Mouse (Mus musculus): ENCODE data around the gene Pgs1.

The Pgs1 gene

DNA sequence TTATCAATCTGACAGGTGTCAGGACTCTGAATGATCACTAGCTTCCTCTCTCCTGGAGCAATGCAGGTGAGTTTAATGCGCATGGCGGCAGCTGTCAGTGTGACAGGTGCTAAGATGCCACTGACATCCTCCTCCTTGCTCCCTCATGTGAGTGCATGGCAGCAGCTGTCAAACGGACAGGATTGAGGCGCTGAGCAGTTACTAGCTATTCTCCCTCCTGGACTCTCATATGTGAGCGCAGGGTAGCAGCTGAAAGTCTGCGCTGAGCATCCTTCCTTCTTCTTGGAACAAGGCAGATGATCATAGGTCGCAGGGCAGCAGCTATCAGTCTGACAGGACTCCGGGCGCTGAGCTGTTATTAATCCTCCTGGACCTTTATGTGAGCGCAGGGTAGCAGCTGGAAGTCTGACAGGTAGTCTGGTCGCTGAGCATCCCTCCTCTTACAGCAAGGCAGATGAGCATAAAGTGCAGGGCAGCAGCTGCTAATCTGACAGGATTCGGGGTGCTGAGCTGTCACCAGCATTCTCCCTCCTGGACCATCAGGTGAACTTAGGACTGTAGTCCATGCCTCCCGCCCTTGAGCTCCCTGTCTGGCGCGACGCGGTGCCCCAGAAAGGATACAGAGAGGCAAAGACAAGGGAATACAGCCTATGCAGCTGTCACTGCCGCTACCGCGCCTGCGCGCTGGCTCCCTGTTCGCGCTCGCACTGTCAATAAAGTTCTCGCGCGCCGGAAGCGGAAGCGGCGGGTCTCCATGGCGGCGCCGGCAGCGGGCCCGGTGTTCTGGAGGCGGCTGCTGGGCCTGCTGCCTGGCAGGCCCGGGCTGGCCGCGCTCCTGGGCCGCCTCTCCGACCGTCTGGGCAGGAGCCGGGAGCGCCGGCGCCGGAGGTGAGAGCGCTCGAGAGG is at the start of gene Pgs1:
Gene Pgs1 (plus strand): TSS at position 167 of the 906 bp plus-strand sequence.
- peak; percentile 87 for DNase-seq

GRCm38 (mm10) chr11:117939004-117939730 is 46.9 kb upstream of the Pgs1 start:
- DNase-seq = no peak

- DNase-seq = peak; percentile 35
These were observed 46.3 kb upstream of the Pgs1 start for GRCm38 (mm10) chr11:117939741-117940285.

GRCm38 (mm10) chr11:117940881-117941280 is 45.2 kb upstream of the Pgs1 start:
- DNase-seq = no peak

DNA sequence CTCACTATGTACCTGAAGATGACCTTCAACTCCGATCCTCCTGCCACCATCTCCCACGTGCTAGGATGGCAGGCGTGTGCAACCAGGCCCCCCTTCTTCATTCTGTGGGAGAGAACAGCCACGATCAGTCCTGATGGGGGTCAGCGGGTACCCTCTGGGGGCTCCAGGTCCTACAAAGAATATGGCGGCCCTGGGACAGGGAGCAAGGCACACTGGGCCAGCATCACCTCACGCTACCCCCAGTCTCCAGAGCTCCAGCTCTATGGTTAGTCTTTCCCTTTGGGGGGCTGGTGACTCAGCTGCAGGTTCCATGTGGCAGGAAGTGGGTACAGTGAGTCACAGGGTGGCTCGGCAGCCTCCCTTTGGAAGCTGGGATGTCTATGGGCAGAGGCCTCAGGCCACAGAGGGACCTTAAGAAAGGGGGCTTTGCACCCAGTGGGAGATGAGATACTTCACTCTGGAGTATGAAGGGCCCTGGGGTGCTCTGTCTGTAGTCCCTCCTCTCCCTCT is 44.7 kb upstream of the Pgs1 start:
- DNase-seq = no peak

DNA sequence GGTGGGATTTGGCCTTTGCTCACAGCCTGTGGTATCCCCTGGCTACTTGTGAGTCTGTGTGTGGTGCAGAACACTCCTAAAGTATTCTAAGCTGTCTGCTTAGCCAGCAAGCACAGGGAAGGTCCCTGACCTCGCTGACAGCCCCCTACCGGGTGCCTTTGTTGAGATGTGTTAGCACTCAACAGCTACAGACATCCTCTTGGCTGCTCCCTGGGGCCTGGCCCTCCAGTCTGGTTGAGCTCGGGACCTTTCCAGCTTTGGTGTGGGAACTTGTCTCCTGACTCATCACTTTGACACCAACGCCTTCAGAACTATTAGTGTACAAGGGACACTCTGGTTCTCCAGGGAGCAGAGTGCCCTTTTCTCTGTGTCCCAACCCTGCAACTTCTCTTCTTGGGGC is 44.2 kb upstream of the Pgs1 start:
- DNase-seq = no peak

GRCm38 (mm10) chr11:117946195-117946979 is 39.7 kb upstream of the Pgs1 start:
- no peak for DNase-seq

- no peak for DNase-seq
These were observed 39.1 kb upstream of the Pgs1 start for GRCm38 (mm10) chr11:117946996-117947419.

DNA sequence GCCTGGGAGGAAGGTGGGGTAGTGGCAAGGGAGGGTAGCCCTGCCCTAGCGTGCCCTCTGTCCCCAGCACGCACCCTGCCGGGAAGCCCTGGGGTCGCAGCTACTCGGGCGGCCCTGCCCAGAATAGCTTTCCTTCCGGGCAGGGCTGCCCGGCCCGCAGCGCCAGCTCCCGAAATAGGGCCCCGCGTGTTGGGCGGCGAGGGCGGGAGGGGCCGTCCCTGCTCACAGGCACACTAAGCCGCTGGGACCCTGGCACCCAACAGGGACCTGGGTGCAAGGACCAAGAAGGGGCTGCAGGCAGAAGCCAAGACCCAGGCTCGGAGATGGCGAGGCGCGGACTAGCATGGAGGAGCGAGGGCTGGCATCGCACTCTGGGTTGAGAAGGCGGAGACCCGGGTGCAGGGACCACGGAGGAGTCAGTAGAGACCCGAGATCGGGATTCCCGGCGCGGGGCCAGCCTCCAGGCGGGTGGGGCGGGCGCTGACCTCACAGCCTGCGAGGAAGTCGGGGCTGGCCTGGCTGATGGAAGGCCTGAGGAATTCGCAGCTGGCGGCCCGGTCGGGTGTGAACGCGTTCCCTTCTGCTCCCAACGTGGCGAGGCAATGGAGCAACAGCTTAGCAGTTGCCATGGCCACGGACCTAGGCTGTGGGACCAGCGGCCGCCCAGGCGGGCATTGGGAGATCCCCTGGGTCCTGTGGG is 36.5 kb upstream of the Pgs1 start:
- DNase-seq = peak; percentile 71

- no peak for DNase-seq
These were observed 34.7 kb upstream of the Pgs1 start for GRCm38 (mm10) chr11:117951391-117951790.

DNA sequence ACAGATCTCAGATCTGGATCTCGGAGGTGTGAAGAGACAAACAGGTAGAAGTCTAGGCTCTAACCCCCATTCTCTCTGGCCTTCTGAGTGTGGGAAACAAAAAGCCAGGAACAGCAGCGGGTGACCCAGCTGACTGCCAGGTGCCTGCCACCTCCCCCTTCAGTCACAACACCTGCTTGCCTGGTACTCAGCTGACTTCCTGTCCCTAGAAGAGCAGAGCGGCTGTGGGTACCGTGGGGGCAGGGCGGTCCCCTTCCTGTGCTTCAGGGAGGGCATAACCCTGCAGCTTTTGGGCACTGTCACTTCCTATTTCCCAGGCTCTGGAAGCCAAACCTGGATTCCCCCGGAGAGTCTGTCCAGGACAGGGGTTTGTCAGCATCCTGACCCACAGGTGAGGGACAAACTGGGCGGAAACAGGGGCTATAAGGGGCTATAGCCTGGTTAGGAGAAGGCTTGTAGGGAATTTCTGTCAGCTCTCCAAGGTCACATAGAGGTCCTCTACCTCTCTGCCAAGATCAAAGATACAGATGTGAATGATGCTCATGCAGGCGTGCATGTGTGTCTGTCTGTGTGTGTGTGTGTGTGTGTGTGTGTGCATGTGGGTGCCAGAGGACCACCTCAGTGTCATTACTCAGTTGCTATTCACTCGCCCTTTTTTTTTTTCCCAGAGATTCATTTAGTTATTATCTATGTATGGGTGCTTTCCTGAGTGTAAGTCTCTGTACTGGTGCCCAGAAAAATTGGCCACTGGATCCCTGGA is 33.7 kb upstream of the Pgs1 start:
- peak; percentile 60 for DNase-seq

DNA sequence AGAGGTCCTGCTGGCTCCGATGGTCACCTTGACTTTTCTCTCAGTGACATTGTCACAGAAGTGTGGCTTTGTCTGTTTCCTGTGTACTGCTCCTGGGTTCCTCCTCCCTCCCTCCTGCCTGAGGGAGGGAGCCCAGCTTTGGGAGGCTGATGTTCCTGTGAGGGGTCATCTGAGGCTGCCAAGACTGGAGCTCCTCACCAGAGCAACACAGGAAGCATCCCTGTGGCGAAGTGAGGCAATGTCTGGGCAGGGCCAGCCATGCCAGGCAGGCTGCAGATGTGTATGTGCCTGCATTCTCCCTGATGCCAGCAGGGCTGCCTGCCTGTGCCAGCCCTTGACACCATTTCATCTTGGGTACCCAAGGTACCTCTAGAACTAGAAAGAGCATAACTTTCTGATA is 32.0 kb upstream of the Pgs1 start:
- no peak for DNase-seq

DNA sequence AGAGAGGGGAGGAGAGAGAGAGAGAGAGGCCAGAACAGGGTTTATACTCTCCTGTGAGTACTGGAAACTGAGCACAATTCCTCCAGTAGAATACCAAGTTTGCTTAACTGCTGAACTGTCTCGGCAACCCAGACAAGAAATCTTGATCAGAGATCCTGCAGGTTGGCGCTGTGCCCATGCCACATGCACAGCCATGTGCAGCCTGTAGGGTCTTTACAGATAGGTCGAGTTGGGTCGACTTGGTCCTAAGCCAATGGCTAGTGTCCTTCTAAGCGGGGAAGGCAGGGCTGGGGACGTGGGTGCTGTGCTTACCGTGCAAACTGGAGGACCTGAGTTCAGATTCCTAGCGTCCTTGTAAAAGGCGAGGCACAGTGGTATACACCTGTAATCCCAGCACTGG is 31.3 kb upstream of the Pgs1 start:
- no peak for DNase-seq

- peak; percentile 63 for DNase-seq
These were observed 30.5 kb upstream of the Pgs1 start for GRCm38 (mm10) chr11:117955621-117956020.

DNA sequence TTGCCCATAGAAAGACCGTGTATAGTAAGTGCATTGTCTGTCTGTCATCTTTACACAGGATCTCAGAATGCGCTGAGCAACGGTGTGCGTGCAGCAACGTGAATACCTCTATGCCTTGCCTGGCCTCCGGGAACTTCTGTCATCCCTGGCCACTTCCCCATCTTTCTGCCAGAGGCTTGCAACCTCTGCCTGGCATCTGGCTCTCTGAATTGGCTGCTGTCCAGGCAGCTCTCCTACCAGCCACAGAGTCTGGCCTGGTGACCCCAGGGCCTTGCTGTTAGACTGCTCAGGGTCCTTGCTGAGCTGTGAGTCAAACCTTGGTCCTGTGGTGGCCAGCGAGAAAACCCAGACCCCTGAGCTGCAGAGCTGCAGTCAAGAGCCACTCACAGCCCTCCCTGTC is 27.9 kb upstream of the Pgs1 start:
- no peak for DNase-seq

- no peak for DNase-seq
These were observed 26.9 kb upstream of the Pgs1 start for GRCm38 (mm10) chr11:117959166-117959565.

- no peak for DNase-seq
These were observed 26.2 kb upstream of the Pgs1 start for GRCm38 (mm10) chr11:117959741-117960381.

GRCm38 (mm10) chr11:117960601-117961000 is 25.5 kb upstream of the Pgs1 start:
- no peak for DNase-seq

- DNase-seq = peak; percentile 79
These were observed 23.6 kb upstream of the Pgs1 start for GRCm38 (mm10) chr11:117962228-117963067.
